Mouse (Mus musculus): Measurements from ENCODE around the gene Lrrc52.

DNA sequence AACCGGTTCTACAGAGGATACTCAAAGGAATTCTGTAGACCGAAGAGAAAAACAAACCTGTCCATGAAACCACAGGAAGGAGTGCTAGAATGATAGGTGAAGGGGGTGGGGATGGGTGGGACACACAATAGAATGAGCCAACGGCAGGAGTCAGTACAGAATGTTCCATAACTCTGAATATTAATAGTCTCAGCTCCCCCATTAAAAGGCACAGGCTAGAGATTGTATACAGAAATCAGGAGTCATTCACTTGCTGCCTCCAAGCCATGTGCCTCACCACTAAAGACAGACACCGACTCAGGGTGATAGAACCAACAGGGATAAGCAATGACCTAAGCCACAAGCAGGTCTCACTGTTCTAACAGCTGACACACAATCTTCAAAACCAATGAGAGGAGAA, 16.3 kb upstream of the Lrrc52 start:
- no peak for TF ChIP-seq POLR2A (IDR thresholded peaks at IDR 0.05; ENCODE audit: insufficient read depth, low read depth, low read length)
- TF ChIP-seq CTCF (IDR thresholded peaks at IDR 0.05) = no peak
- no peak for TF ChIP-seq EP300 (IDR thresholded peaks at IDR 0.05; ENCODE audit: insufficient read depth, low read depth, low read length)
